Mouse (Mus musculus) limb, embryonic 15.5 days (tissue): ENCODE measurements around the gene Limk1. TPM values are rescaled to one million over a fixed set of nuclear protein-coding genes. Genes with fewer than 3 reads are reported as not detected.
"Not testable (repeated sequence)": the region's sequence is repeated elsewhere in the genome, so short reads cannot be mapped to it uniquely, and the experiment has no call there.

Experiments used
- ATAC-seq: fragments of 200-750 bp; cut with Nextera tagmentation; 2 replicates; pipeline ENCODE4 v1.8.0; 2017; ENCODE audit warnings: low read depth, moderate TSS enrichment; ENCODE audit not compliant: insufficient number of reproducible peaks, low FRiP score, low TSS enrichment
- H3K27ac ChIP-seq: fragments of 300-500 bp; sonication (generic); 2 replicates; pipeline ENCODE4 v1.5.1; 2015; ENCODE audit warnings: moderate library complexity, mild to moderate bottlenecking, inconsistent platforms
- H3K27me3 ChIP-seq: fragments of 300-500 bp; sonication (generic); 2 replicates; pipeline ENCODE4 v1.6.1; 2015; ENCODE audit warnings: inconsistent platforms
- H3K36me3 ChIP-seq: fragments of 300-500 bp; sonication (generic); 2 replicates; pipeline ENCODE4 v1.6.1; 2015; ENCODE audit warnings: inconsistent platforms
- H3K4me1 ChIP-seq: fragments of 300-500 bp; sonication (generic); 2 replicates; pipeline ENCODE4 v1.6.1; 2015; ENCODE audit warnings: inconsistent platforms
- H3K4me2 ChIP-seq: fragments of 300-500 bp; sonication (generic); 2 replicates; pipeline ENCODE4 v1.6.1; 2015; ENCODE audit warnings: mild to moderate bottlenecking, inconsistent platforms
- H3K4me3 ChIP-seq: fragments of 300-500 bp; sonication (generic); 2 replicates; pipeline ENCODE4 v1.5.1; 2015; ENCODE audit warnings: mild to moderate bottlenecking, inconsistent platforms
- H3K9ac ChIP-seq: fragments of 300-500 bp; sonication (generic); 2 replicates; pipeline ENCODE4 v1.6.1; 2015; ENCODE audit warnings: inconsistent platforms
- H3K9me3 ChIP-seq: fragments of 300-500 bp; sonication (generic); 2 replicates; pipeline ENCODE4 v1.6.1; 2016; ENCODE audit warnings: inconsistent platforms
- whole genome bisulfite sequencing: fragments of 180-500 bp; shearing (Covaris S2); methylation state at CpG from one replicate; pipeline ENCODE4 v1.1.7; 2015; 5-methylcytosine and 5-hydroxymethylcytosine counted together
- polyA plus RNA-seq: library from polyadenylated mRNA; unstranded; fragments of >200 nt; fragmentation: Nextera tagmentation; extraction: Ambion mirVana; gene quantifications from 2 replicates; pipeline ENCODE4 v1.2.1, GENCODE M21; 2015

Gene Limk1
- polyA plus RNA-seq, 1 experiment from 2014 or later, result 7.0 TPM

GRCm38 (mm10) chr5:134675956-134676759 is 12.2 kb downstream of the Limk1 start:
- Histone ChIP-seq H3K9ac (no peak overlapping the region), H3K4me1 (peaks cover 35% of the 10 kb centered on the region), H3K4me2 (peak overlapping the region; percentile 55), H3K4me3 (peak overlapping the region; percentile 34), H3K27me3 (no peaks in the 10 kb centered on the region), H3K27ac (peak overlapping the region; percentile 82), H3K9me3 (no peaks in the 10 kb centered on the region), H3K36me3 (peaks cover 18% of the 10 kb centered on the region)
- ATAC-seq, result peak; percentile 72
- WGBS, result 6% methylated on average over 14 of the region's 14 CpGs

GRCm38 (mm10) chr5:134674977-134675376 is 13.4 kb downstream of the Limk1 start:
- Histone ChIP-seq H3K9me3 (no peaks in the 10 kb centered on the region), H3K4me1 (peaks cover 35% of the 10 kb centered on the region), H3K4me3 (no peak overlapping the region), H3K27ac (peak overlapping the region; percentile 82), H3K4me2 (no peak overlapping the region), H3K27me3 (no peaks in the 10 kb centered on the region), H3K36me3 (peaks cover 23% of the 10 kb centered on the region), H3K9ac (no peak overlapping the region)
- 74% methylated on average over 5 of the region's 5 CpGs for WGBS
- ATAC-seq, result no peak

GRCm38 (mm10) chr5:134672611-134673010 is 15.8 kb downstream of the Limk1 start:
- WGBS, result 87% methylated on average over 6 of the region's 6 CpGs
- no peak overlapping the region for H3K27ac ChIP-seq
- H3K4me3 ChIP-seq, result no peak overlapping the region
- H3K36me3 ChIP-seq, result peaks cover 40% of the 10 kb centered on the region
- H3K4me2 ChIP-seq, result no peak overlapping the region
- no peaks in the 10 kb centered on the region for H3K9me3 ChIP-seq
- no peak overlapping the region for H3K9ac ChIP-seq
- no peaks in the 10 kb centered on the region for H3K27me3 ChIP-seq
- no peak for ATAC-seq
- peaks cover 20% of the 10 kb centered on the region for H3K4me1 ChIP-seq

GRCm38 (mm10) chr5:134672198-134672516 is 16.2 kb downstream of the Limk1 start:
- no peak overlapping the region for H3K27ac ChIP-seq
- WGBS, result 83% methylated on average over 1 of the region's 1 CpGs
- no peak overlapping the region for H3K9ac ChIP-seq
- H3K4me1 ChIP-seq, result peaks cover 19% of the 10 kb centered on the region
- H3K4me3 ChIP-seq, result no peak overlapping the region
- H3K9me3 ChIP-seq, result no peaks in the 10 kb centered on the region
- H3K27me3 ChIP-seq, result no peaks in the 10 kb centered on the region
- H3K36me3 ChIP-seq, result peaks cover 45% of the 10 kb centered on the region
- no peak overlapping the region for H3K4me2 ChIP-seq
- no peak for ATAC-seq

- Histone ChIP-seq H3K4me2 (no peak overlapping the region), H3K27ac (no peak overlapping the region), H3K9ac (no peak overlapping the region), H3K4me1 (peaks cover 13% of the 10 kb centered on the region), H3K36me3 (peaks cover 47% of the 10 kb centered on the region), H3K4me3 (no peak overlapping the region), H3K9me3 (no peaks in the 10 kb centered on the region), H3K27me3 (no peaks in the 10 kb centered on the region)
- no peak for ATAC-seq
- WGBS, result 69% methylated on average over 17 of the region's 17 CpGs
Measured at GRCm38 (mm10) chr5:134671335-134672197, 16.8 kb downstream of the Limk1 start.

GRCm38 (mm10) chr5:134669001-134669708 is 19.2 kb downstream of the Limk1 start:
- Histone ChIP-seq H3K4me1 (no peaks in the 10 kb centered on the region), H3K36me3 (peaks cover 67% of the 10 kb centered on the region), H3K27ac (no peak overlapping the region), H3K4me2 (no peak overlapping the region), H3K4me3 (no peak overlapping the region), H3K27me3 (no peaks in the 10 kb centered on the region), H3K9me3 (no peaks in the 10 kb centered on the region), H3K9ac (no peak overlapping the region)
- WGBS, result 73% methylated on average over 20 of the region's 20 CpGs
- no peak for ATAC-seq

- Histone ChIP-seq H3K27me3 (no peaks in the 10 kb centered on the region), H3K36me3 (peaks cover 74% of the 10 kb centered on the region), H3K4me2 (no peak overlapping the region), H3K4me1 (no peaks in the 10 kb centered on the region), H3K9ac (no peak overlapping the region), H3K4me3 (no peak overlapping the region), H3K27ac (no peak overlapping the region), H3K9me3 (no peaks in the 10 kb centered on the region)
- peak; percentile 20; the same call in 1 of the 2 replicates for ATAC-seq
- 40% methylated on average over 8 of the region's 8 CpGs for WGBS
Measured at GRCm38 (mm10) chr5:134668495-134668894, 19.9 kb downstream of the Limk1 start.

- 74% methylated on average over 4 of the region's 4 CpGs for WGBS
Measured at GRCm38 (mm10) chr5:134656708-134657107, 31.7 kb downstream of the Limk1 start.

GRCm38 (mm10) chr5:134652015-134652414 is 36.4 kb downstream of the Limk1 start:
- no peak; the same call in 1 of the 2 replicates for ATAC-seq
- H3K27ac ChIP-seq, result no peak overlapping the region
- no peak overlapping the region for H3K9ac ChIP-seq
- H3K4me2 ChIP-seq, result no peak overlapping the region
- WGBS, result 16% methylated on average over 7 of the region's 7 CpGs
- H3K36me3 ChIP-seq, result no peaks in the 10 kb centered on the region
- no peak overlapping the region for H3K4me3 ChIP-seq
- H3K9me3 ChIP-seq, result no peaks in the 10 kb centered on the region
- H3K27me3 ChIP-seq, result no peaks in the 10 kb centered on the region
- H3K4me1 ChIP-seq, result peaks cover 6% of the 10 kb centered on the region

More at GRCm38 (mm10) chr5:134656708-134657107, 31.7 kb downstream of the Limk1 start:
- H3K36me3 ChIP-seq, result peaks cover 26% of the 10 kb centered on the region
- H3K27ac ChIP-seq, result no peak overlapping the region
- H3K27me3 ChIP-seq, result no peaks in the 10 kb centered on the region
- H3K4me1 ChIP-seq, result peaks cover 6% of the 10 kb centered on the region
- no peak overlapping the region for H3K9ac ChIP-seq
- H3K9me3 ChIP-seq, result no peaks in the 10 kb centered on the region
- H3K4me2 ChIP-seq, result no peak overlapping the region
- no peak for ATAC-seq
- no peak overlapping the region for H3K4me3 ChIP-seq

- ATAC-seq, result no peak
- Histone ChIP-seq H3K4me1 (peaks cover 6% of the 10 kb centered on the region), H3K9ac (no peak overlapping the region), H3K27me3 (no peaks in the 10 kb centered on the region), H3K4me2 (no peak overlapping the region), H3K9me3 (no peaks in the 10 kb centered on the region), H3K4me3 (no peak overlapping the region), H3K27ac (no peak overlapping the region), H3K36me3 (no peaks in the 10 kb centered on the region)
- 51% methylated on average over 5 of the region's 5 CpGs for WGBS
Measured at GRCm38 (mm10) chr5:134650926-134651325, 37.5 kb downstream of the Limk1 start.

GRCm38 (mm10) chr5:134648976-134649375 is 39.4 kb downstream of the Limk1 start:
- not testable (repeated sequence) for H3K36me3 ChIP-seq, H3K4me3 ChIP-seq, ATAC-seq, H3K27ac ChIP-seq, H3K27me3 ChIP-seq, H3K4me1 ChIP-seq, H3K4me2 ChIP-seq, H3K9ac ChIP-seq, H3K9me3 ChIP-seq
- 64% methylated on average over 4 of the region's 4 CpGs for WGBS
